Mouse (Mus musculus) erythroblast, embryonic 14.5 days (primary cell): ENCODE measurements at regions not wholly inside any gene's neighbourhood (a gene's known extent, or its start where the extent isn't known, plus 50 kb on each side); places are given as distances from the start of the nearest gene placed in this dataset.

Source experiments
- GATA1 ChIP-seq: IDR thresholded peaks from 2 replicates; pipeline ENCODE4 v1.6.1; 2012; ENCODE audit warnings: low read length, inconsistent platforms, mixed read lengths
- TAL1 ChIP-seq: IDR thresholded peaks from 3 replicates; pipeline ENCODE4 v1.6.1; 2012; ENCODE audit warnings: low read length, inconsistent platforms, mixed read lengths

GRCm38 (mm10) chr3:66537913-66538312, 241.3 kb upstream of the Veph1 start:
- TF ChIP-seq TAL1 (no peak), GATA1 (no peak)
